Mouse (Mus musculus): ENCODE data around the gene Syndig1l. TPM values are rescaled to one million over a fixed set of nuclear protein-coding genes. Genes with fewer than 3 reads are reported as not detected.
A peak's percentile ranks its signal among the peaks of the same experiment; 100 is the strongest.

Gene Syndig1l
- 3.4 and 3.9 TPM in 2 replicates for polyA plus RNA-seq (2015; fragmentation: Nextera tagmentation; extraction: Ambion mirVana)

GRCm38 (mm10) chr12:84698319-84699081 is at the start of gene Syndig1l:
TSS of gene Syndig1l (minus strand) at chr12:84698831.
- WGBS = under 1% methylated on average over 68 of the region's 79 CpGs
- Histone ChIP-seq H3K9me3 (no peaks in the 10 kb centered on the region), H3K36me3 (no peaks in the 10 kb centered on the region), H3K4me3 (peak within 1 kb of the TSS; percentile 55), H3K27me3 (peaks cover 36% of the 10 kb centered on the region), H3K4me2 (replicated peaks) (peak within 1 kb of the TSS; percentile 84), H3K27ac (replicated peaks) (no peak within 1 kb of the TSS), H3K4me1 (peaks cover 11% of the 10 kb centered on the region; the same call in 1 of the 2 replicates), H3K9ac (replicated peaks) (peak within 1 kb of the TSS; percentile 59)
- ATAC-seq (replicated peaks) = peak; percentile 83

GRCm38 (mm10) chr12:84748134-84748533 is 49.5 kb upstream of the Syndig1l start:
- WGBS = 79% methylated on average over 3 of the region's 3 CpGs
- Histone ChIP-seq H3K27ac (replicated peaks) (no peak overlapping the region), H3K27me3 (no peaks in the 10 kb centered on the region), H3K36me3 (no peaks in the 10 kb centered on the region), H3K4me3 (no peak overlapping the region), H3K4me2 (replicated peaks) (no peak overlapping the region), H3K9ac (replicated peaks) (no peak overlapping the region), H3K9me3 (no peaks in the 10 kb centered on the region), H3K4me1 (peaks cover 19% of the 10 kb centered on the region)
- no peak for ATAC-seq (replicated peaks)

GRCm38 (mm10) chr12:84745700-84746099 is 47.1 kb upstream of the Syndig1l start:
- ATAC-seq (replicated peaks) = no peak
- WGBS = 66% methylated on average over 4 of the region's 4 CpGs
- H3K9me3 ChIP-seq = no peaks in the 10 kb centered on the region

GRCm38 (mm10) chr12:84743496-84743895 is 44.9 kb upstream of the Syndig1l start:
- Histone ChIP-seq H3K27me3 (no peaks in the 10 kb centered on the region), H3K9me3 (no peaks in the 10 kb centered on the region), H3K9ac (replicated peaks) (no peak overlapping the region), H3K4me3 (no peak overlapping the region), H3K4me1 (no peaks in the 10 kb centered on the region), H3K36me3 (no peaks in the 10 kb centered on the region), H3K27ac (replicated peaks) (no peak overlapping the region), H3K4me2 (replicated peaks) (no peak overlapping the region)
- ATAC-seq (replicated peaks) = no peak
- 88% methylated on average over 10 of the region's 10 CpGs for WGBS

More at GRCm38 (mm10) chr12:84745700-84746099, 47.1 kb upstream of the Syndig1l start:
- no peaks in the 10 kb centered on the region for H3K36me3 ChIP-seq
- H3K27ac ChIP-seq (replicated peaks) = no peak overlapping the region
- no peaks in the 10 kb centered on the region for H3K4me1 ChIP-seq
- H3K4me3 ChIP-seq = no peak overlapping the region
- H3K27me3 ChIP-seq = no peaks in the 10 kb centered on the region
- no peak overlapping the region for H3K4me2 ChIP-seq (replicated peaks)
- no peak overlapping the region for H3K9ac ChIP-seq (replicated peaks)

GRCm38 (mm10) chr12:84733366-84733765 is 34.7 kb upstream of the Syndig1l start:
- Histone ChIP-seq H3K27me3 (no peaks in the 10 kb centered on the region), H3K4me2 (replicated peaks) (no peak overlapping the region), H3K27ac (replicated peaks) (no peak overlapping the region), H3K9ac (replicated peaks) (no peak overlapping the region), H3K4me3 (no peak overlapping the region), H3K9me3 (no peaks in the 10 kb centered on the region), H3K4me1 (no peaks in the 10 kb centered on the region), H3K36me3 (no peaks in the 10 kb centered on the region)
- 76% methylated on average over 13 of the region's 13 CpGs for WGBS
- no peak for ATAC-seq (replicated peaks)

- Histone ChIP-seq H3K4me1 (no peaks in the 10 kb centered on the region), H3K4me2 (replicated peaks) (no peak overlapping the region), H3K27me3 (no peaks in the 10 kb centered on the region), H3K36me3 (no peaks in the 10 kb centered on the region), H3K9ac (replicated peaks) (no peak overlapping the region), H3K9me3 (no peaks in the 10 kb centered on the region), H3K27ac (replicated peaks) (no peak overlapping the region), H3K4me3 (no peak overlapping the region)
- ATAC-seq (replicated peaks) = no peak
- 88% methylated on average over 10 of the region's 10 CpGs for WGBS
Observed at GRCm38 (mm10) chr12:84728421-84728820, 29.8 kb upstream of the Syndig1l start.

- H3K9ac ChIP-seq (replicated peaks) = no peak overlapping the region
- H3K9me3 ChIP-seq = no peaks in the 10 kb centered on the region
- WGBS = 78% methylated on average over 5 of the region's 5 CpGs
- no peak overlapping the region for H3K4me3 ChIP-seq
- H3K4me1 ChIP-seq = no peaks in the 10 kb centered on the region
- H3K36me3 ChIP-seq = no peaks in the 10 kb centered on the region
- no peaks in the 10 kb centered on the region for H3K27me3 ChIP-seq
- no peak overlapping the region for H3K4me2 ChIP-seq (replicated peaks)
- no peak overlapping the region for H3K27ac ChIP-seq (replicated peaks)
- no peak for ATAC-seq (replicated peaks)
Observed at GRCm38 (mm10) chr12:84727434-84727833, 28.8 kb upstream of the Syndig1l start.

GRCm38 (mm10) chr12:84726986-84727385 is 28.4 kb upstream of the Syndig1l start:
- 72% methylated on average over 4 of the region's 4 CpGs for WGBS
- Histone ChIP-seq H3K27me3 (no peaks in the 10 kb centered on the region), H3K9me3 (no peaks in the 10 kb centered on the region), H3K36me3 (no peaks in the 10 kb centered on the region), H3K4me2 (replicated peaks) (no peak overlapping the region), H3K4me1 (no peaks in the 10 kb centered on the region), H3K4me3 (no peak overlapping the region), H3K9ac (replicated peaks) (no peak overlapping the region), H3K27ac (replicated peaks) (no peak overlapping the region)
- ATAC-seq (replicated peaks) = no peak

- ATAC-seq (replicated peaks) = no peak
- no peak overlapping the region for H3K27ac ChIP-seq (replicated peaks)
- H3K4me1 ChIP-seq = no peaks in the 10 kb centered on the region
- H3K4me3 ChIP-seq = no peak overlapping the region
- no peak overlapping the region for H3K4me2 ChIP-seq (replicated peaks)
- H3K36me3 ChIP-seq = no peaks in the 10 kb centered on the region
- H3K9ac ChIP-seq (replicated peaks) = no peak overlapping the region
- 87% methylated on average over 4 of the region's 4 CpGs for WGBS
- no peaks in the 10 kb centered on the region for H3K27me3 ChIP-seq
- H3K9me3 ChIP-seq = no peaks in the 10 kb centered on the region
Observed at GRCm38 (mm10) chr12:84726391-84726790, 27.8 kb upstream of the Syndig1l start.

GRCm38 (mm10) chr12:84718462-84719244 is 20.0 kb upstream of the Syndig1l start:
- Histone ChIP-seq H3K9me3 (no peaks in the 10 kb centered on the region), H3K27ac (replicated peaks) (no peak overlapping the region), H3K9ac (replicated peaks) (no peak overlapping the region), H3K36me3 (no peaks in the 10 kb centered on the region), H3K4me3 (no peak overlapping the region), H3K4me2 (replicated peaks) (no peak overlapping the region), H3K4me1 (no peaks in the 10 kb centered on the region), H3K27me3 (no peaks in the 10 kb centered on the region)
- ATAC-seq (replicated peaks) = no peak
- WGBS = 85% methylated on average over 9 of the region's 9 CpGs

- Histone ChIP-seq H3K36me3 (no peaks in the 10 kb centered on the region), H3K4me1 (no peaks in the 10 kb centered on the region), H3K27ac (replicated peaks) (no peak overlapping the region), H3K9ac (replicated peaks) (no peak overlapping the region), H3K27me3 (no peaks in the 10 kb centered on the region), H3K4me3 (no peak overlapping the region), H3K4me2 (replicated peaks) (no peak overlapping the region), H3K9me3 (no peaks in the 10 kb centered on the region)
- no peak for ATAC-seq (replicated peaks)
- 87% methylated on average over 6 of the region's 6 CpGs for WGBS
Observed at GRCm38 (mm10) chr12:84714578-84714977, 15.9 kb upstream of the Syndig1l start.

- no peak overlapping the region for H3K9ac ChIP-seq (replicated peaks)
- H3K4me2 ChIP-seq (replicated peaks) = no peak overlapping the region
- H3K4me3 ChIP-seq = no peak overlapping the region
- no peaks in the 10 kb centered on the region for H3K4me1 ChIP-seq
- 31% methylated on average over 14 of the region's 14 CpGs for WGBS
- no peak overlapping the region for H3K27ac ChIP-seq (replicated peaks)
- H3K27me3 ChIP-seq = no peaks in the 10 kb centered on the region
- no peaks in the 10 kb centered on the region for H3K9me3 ChIP-seq
- no peak for ATAC-seq (replicated peaks)
- no peaks in the 10 kb centered on the region for H3K36me3 ChIP-seq
Observed at GRCm38 (mm10) chr12:84709842-84710439, 11.3 kb upstream of the Syndig1l start.
